Mouse (Mus musculus) liver, adult (tissue): Measurements from ENCODE around the gene Rbfox2.

Experiments used
- GATA4 ChIP-seq: IDR thresholded peaks from 2 replicates; pipeline ENCODE4 v1.6.1; 2014; ENCODE audit warnings: mild to moderate bottlenecking, low read length; ENCODE audit not compliant: insufficient replicate concordance

Gene Rbfox2

DNA sequence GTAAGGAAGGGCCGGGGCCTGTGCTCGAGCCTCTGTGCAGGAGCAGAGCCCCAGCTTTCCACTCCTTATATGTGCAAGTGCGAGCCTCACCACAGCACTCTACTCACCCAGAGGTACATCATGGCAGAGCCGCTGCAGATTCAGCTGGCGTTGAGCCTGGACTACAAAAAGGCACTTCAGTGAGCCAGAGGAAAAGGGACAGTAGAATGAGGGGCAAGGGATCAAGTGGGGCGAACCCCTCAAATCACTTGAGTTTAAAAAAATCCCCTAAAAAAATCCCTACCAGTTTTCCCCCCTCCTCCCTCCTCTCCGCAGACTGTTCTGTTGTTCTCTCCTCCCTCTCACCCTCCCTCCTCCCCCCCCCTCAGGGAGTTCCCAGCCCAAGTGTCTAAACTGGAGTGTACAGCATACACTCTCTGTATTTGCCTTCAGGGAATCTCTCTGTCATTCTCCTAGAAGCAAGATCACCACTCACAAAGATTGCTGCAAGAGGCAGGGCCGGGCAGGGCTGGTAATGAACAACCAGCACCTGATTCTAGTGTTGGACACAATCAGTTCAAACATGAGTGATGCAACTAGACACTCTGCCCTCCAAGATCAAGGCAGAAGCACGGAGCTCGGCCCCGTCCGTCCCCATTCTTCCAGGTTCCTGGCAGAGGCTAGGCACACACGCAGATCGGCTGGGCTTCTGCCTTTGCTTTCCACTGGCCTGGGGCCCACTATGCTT, 103.4 kb downstream of the Rbfox2 start:
- peak; percentile 53; the same call in 1 of the 2 replicates for TF ChIP-seq GATA4

GRCm38 (mm10) chr15:77202881-77203254, 103.9 kb downstream of the Rbfox2 start:
- TF ChIP-seq GATA4 = no peak

GRCm38 (mm10) chr15:77202223-77202622, 104.6 kb downstream of the Rbfox2 start:
- no peak for TF ChIP-seq GATA4

DNA sequence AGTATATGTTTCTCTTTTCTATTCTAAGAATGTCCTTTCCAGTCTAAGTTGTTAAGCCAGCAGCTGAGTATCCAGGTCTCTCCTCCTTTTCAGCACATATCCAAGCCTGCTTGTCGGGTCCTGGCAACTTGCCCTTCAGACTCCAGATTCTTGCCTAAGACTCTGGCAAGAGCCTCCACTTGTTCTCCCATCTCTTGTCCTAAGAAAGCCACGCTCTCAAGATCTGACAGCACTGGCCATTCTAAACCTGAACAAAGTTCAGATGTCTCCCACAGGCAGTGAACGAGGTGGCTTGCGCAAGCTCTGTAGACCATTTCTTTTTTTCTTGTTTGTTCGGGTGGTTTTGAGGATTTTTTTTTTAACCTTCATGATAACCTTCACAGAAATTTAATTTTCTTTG, 110.0 kb downstream of the Rbfox2 start:
- no peak; the same call in 1 of the 2 replicates for TF ChIP-seq GATA4

- no peak for TF ChIP-seq GATA4
Measured at GRCm38 (mm10) chr15:77196001-77196400, 110.8 kb downstream of the Rbfox2 start.

GRCm38 (mm10) chr15:77192154-77192935, 114.5 kb downstream of the Rbfox2 start:
- TF ChIP-seq GATA4 = no peak

DNA sequence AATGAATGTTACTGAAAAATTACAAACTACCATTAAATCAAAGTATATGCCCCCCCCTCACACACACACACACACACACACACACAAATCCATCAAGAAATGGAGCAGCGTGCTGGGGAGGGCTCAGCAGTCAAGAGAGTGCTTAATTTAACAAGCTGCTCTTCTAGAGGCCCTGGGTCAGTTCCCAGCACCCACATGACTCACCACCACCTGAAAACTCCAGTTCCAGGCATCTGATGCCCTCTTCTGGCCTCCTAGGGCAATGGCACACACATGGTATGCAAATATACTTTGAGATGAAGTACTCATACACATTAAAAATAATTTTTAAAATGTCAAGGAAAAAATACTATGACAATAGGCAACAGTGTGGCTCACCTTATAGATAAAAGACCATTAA, 120.7 kb downstream of the Rbfox2 start:
- no peak for TF ChIP-seq GATA4

DNA sequence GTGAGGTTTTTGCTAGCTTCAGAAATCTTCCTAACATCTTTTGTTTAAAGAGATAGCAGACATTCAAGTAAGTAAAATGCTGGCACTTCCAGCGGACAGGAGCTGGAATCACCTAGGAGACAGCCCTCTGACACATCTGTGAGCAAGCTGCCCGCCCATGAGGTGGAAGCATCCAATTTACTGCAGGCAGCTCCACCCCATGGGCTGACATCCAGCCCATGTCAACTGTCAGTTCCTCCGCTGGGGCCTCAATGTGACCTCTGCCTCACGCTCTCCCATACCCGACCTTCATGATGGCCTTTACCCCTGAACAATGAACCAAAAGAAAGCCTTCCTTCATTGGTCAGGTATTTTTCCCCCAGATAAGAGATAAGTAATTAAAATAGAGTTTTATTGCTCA, 121.2 kb downstream of the Rbfox2 start:
- TF ChIP-seq GATA4 = no peak

- no peak for TF ChIP-seq GATA4
Measured at GRCm38 (mm10) chr15:77182800-77183199, 124.0 kb downstream of the Rbfox2 start.

GRCm38 (mm10) chr15:77174018-77174417, 132.8 kb downstream of the Rbfox2 start:
- TF ChIP-seq GATA4 = no peak

GRCm38 (mm10) chr15:77172414-77172813, 134.4 kb downstream of the Rbfox2 start:
- no peak for TF ChIP-seq GATA4

DNA sequence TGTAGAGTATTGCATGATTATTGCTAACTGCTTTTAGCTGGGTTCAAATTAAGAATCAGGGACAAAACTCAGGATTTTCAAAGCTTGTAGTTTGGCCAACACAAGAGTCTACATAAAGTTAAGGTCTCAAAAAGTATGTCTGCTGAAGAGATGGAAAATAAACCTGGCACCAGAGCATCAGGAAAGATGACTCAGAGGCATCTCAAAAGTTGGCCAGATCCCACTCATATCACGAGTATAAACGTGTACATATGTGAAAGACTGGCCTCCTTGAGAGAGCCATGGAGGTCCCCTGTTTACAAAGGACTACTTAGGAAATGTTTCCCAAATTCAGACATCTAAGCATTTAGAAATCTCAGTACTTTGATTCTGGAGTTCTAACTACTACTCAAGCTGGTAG, 138.0 kb downstream of the Rbfox2 start:
- no peak for TF ChIP-seq GATA4

GRCm38 (mm10) chr15:77166225-77166732, 140.5 kb downstream of the Rbfox2 start:
- TF ChIP-seq GATA4 = no peak

- no peak for TF ChIP-seq GATA4
Measured at GRCm38 (mm10) chr15:77163336-77163735, 143.5 kb downstream of the Rbfox2 start.

DNA sequence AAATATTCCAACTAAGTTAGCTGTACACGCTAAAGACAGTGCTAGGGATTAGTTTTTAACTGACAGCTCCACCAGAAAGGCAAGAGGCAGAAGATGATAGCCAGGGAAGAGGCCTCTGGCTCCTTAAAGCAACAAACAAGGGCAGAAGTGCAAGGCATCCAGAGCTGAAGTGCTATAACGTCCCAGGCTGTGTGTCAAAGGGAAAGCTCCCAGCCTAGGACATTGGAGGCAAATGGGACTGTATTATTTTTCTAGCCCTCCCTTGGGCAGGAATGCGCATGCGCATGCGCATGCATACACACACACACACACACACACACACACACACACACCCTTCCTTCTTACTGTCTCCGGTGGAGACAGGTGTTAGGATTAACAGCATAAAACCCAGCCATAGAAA, 143.9 kb downstream of the Rbfox2 start:
- no peak for TF ChIP-seq GATA4

DNA sequence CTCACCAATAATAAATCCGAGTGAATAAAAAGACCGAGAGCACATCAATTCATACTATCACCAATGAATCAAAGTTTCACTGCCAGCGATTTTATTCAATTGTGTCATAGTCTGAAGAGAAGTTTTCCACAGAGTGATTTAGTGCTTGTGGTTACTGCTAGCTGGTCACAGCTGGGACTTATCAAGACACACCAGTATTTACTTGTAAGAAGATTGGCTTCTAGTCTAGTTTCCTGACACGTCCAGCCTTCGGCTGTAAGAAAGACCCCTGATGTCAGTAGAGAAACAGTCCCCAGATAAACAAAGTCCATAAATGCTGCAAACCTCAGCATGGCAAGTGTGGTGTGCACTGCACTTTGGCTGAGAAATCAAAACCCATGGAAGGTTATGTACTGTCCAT, 145.4 kb downstream of the Rbfox2 start:
- TF ChIP-seq GATA4 = no peak
